Mouse (Mus musculus) MN1 (cell line): ENCODE measurements around the gene Robo2.

Experiments
- DNase-seq: peaks from one replicate; pipeline ENCODE4 v3.0.0-alpha.2; 2016; ENCODE audit warnings: low spot score

Gene Robo2

DNA sequence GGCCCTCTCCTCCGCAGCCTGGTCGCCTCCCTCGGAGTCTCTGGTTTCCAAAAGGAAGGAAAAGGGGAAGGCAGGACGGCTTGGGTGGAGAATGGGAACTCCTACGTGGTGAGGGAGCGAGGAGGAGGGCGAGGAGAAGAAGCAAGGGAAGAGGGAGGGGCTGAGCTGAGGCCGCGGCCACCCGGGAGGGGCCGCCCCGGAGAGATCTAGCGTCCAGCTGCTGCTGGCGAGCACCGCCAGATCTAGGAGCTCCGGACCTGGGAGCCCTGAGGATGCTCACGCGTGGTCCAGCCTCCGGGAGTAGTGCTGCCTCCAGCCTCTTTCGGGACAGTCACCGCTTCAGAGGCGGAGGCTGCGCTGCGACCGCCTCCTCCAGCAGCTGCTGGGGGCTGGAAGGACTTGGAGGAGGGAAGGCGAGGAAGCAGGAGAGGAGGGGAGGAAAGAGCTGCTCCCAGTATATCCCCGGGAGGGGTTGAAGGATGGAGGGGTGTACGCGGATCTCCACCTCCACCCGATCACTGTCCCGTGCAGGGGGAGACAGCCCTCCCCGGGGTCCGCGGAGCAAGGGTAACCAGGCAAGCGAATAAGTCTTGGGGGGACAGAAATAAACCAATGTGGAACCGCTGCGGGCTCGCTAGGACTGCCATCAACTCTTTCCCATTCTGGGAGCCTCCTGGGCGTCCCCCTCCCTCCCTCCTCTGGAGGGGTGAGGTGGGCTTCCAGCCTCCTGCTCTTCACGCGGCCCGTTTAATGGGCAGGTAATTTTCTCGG is at the start of gene Robo2:
Robo2 (minus strand) TSS at position 345 of the 771 bp plus-strand sequence.
- no peak for DNase-seq

DNA sequence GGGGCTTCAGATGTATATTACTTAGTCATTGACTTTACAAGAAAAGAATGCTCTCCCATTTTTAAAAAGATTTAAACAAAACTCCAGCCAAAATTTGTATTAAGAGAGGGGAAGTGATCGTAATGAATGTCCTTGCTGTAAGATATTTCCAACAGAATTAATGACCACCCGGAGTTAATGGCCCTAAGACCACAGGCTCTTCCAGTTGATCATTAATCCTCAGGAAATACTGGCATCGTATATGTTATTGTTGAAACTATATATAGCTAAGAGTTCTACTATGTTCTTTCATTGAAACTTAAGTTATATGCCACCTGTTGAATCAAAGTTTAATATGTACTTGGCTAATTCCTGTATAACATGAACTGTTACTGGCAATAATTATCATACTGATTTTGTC is 46.5 kb upstream of the Robo2 start:
- no peak for DNase-seq

DNA sequence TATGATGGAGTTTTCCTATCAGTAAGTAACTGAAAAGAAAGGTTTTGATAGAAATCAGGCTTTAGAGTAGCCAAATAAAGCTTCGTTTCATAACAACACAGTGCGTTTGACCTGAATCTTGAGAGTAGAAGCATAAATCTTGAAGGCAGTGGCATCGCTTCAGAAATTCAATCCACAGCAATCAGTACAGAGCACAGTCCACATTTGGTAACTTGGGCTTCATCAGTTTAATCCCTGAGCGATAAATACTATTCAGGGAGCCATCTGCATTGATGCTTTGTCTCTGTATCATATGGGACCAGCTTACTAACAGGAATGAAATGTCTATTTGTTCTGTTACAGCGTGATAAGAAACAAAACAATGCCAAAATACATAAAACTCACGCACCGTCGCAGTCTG is 46.1 kb upstream of the Robo2 start:
- no peak for DNase-seq

DNA sequence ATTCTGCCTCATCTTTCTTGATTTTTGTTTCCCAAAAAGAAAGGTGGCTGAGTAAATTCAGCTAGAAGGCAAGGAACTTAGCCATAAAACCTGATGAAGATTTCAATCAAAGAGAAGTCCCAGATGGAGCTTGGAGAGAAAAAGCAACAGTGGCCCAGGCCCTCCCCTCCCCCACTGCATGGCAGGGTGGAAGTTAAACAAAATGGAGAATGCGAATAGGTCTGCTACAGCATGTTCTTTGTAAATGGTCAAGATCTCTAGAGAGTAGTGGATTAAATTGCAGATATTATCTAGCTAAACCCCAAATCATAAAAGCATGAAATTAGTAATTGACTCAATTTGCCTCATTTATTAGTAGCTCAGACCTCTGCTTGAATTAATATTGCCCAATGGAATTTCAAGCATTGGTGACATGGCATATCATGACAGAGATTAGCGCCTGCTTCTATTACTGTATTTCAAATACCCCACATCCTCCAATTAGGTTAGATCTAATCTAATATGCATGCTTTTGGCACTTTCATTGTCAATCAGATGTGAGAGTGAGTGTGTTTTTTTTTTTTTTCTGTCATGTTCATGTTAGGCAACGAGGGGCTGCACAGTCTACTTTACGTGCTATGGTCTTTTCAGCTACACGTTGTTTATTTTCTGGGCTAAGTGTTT is 45.3 kb upstream of the Robo2 start:
- DNase-seq, result no peak

DNA sequence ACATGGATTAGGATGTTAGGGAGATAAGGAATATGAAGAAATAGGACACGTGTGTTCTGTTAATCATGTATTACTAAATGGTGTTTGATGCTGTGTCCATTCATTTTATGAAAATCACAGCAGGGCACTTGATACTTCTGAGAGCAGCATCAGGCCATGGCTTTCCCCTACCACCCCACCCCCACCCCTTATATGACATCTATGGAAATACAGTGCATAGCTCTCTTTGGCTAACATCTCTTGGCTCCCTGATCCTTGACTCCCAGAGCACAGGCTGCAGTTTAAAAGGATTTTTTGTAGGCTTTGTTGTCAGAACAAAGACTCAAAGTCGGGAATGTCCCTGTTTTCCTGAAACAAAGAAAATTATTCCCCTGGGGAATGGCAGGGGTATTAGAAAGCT is 43.6 kb upstream of the Robo2 start:
- DNase-seq, result no peak

DNA sequence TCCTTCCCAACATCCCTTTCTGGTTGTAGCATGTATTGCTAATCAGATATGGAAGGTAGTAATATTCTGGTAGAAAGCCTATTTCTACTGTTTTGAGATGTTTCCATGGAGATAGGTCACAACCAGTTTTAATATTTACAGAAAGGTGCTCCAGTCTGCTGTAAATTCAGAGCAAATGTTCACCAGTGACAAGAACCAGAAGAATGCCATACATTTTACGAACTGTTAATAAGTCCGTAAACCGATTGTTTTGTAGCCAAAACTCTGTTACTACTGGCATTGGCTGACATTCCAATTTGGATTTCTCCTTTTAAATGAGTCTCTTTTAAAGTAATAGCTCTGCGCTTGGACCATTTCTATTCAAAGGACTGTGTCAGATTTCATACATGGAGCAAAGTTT is 36.4 kb upstream of the Robo2 start:
- no peak for DNase-seq

DNA sequence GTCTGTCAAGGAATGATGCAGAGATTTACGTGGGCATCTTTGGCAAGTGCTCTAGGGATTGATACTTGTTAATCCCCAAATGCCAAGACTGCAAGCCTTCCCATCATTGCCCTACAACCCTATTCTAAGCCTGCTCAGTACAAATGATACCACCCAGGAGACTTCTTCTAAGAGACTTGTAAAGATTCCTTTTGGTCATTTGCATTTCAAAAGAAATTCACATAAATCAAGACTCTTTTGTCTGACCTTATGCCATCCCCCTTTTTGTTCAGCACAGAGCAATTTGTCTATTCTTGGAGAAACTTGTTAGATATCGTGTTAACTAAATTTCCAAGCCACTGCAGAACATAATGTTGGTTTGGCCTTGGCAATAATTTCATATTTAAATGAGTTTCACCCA is 15.4 kb upstream of the Robo2 start:
- no peak for DNase-seq

DNA sequence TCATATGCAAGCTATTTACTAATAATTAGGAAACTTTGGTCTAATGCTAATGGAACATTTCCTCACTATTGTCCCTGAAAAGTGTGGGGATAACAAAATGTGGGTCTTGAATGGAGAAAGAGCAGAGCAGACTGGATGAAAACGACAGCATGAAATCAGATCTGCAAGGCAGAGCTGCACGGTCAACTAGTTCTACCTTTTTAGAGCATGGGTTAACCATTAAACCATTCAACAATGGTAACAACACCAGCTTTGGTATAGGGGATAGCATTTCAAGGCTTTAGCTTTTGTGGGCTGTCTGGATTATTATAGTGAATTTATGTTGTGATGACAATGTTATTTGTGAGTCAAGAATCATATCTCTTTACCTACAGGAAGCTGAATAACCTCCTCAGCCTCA is 8.7 kb upstream of the Robo2 start:
- no peak for DNase-seq

DNA sequence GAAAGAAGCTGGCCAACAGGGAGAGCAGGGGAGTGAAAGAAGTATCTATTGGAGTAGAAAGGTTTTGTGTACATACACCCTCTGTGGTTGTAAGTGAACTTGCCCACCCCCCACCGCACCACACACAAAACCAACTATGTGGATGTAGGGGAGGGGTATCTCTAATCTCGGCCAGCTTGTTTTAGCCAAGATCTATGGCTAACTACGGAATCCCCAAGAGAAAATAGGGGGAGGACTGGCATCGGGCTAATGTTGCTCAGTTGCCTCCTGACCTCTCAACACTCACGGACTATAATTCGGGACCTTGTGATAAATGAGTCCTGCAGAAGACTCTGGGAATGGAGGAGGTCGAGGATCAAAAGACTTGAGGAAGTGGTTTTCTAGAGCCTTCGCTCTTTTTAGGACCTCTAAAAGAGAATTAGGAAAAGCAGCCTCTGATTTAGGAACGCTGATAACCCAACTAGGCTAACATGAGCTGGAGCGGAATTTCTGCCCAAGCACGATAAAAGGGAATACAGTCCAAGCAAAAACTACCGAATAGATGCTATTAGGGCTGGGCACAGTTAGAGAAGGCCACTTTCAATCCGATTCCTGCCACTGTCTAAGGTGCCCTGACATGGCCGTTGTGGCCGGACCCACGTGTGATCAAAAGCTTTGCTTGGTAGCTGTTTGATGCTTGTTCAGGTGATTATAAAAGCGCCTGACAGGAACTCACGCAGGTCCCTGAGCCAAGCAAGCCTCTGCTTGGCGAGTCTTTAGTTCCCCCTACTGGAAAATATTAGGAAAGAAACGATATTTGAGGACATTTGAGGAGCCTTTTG is 1.1 kb upstream of the Robo2 start:
- DNase-seq, result no peak

DNA sequence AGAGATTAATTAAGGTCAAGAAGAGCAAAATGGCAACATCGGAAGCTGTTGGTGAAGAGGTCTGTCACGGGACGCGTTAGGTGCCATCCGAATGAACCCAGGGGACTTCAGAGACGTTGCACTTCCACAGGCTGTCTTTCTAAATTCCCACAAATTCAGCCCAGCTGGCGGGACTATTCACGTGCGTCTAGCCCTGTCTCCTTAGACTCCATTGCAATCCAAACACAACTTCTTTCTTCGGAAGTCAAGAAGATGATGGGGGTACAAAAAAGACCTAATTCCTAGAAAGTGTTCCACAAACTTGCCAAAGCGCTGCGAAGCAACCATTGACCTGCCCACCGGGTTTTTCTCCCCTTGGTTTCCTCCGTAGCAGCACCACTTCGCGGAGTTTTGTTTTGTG is 604 bp downstream of the Robo2 start:
- DNase-seq, result no peak

DNA sequence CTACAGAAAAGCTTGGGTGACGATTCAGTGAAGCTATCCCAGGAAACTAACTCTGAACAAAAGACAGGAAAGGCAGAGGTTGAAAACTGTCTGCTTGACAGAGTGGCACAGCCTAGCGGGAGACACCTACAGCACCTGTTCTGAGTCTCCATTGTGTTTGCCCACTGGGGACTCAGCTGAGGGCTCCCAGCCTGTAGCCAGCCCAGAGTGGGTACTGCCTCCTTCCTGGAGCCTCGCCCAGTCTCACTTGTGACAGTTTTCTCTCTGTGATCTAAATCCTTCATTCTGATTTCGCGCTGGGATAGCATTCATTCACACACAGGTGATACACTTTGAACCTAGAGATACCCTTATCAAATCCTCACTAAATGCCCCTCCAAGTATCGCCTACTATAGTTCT is 1.5 kb downstream of the Robo2 start:
- DNase-seq, result no peak

DNA sequence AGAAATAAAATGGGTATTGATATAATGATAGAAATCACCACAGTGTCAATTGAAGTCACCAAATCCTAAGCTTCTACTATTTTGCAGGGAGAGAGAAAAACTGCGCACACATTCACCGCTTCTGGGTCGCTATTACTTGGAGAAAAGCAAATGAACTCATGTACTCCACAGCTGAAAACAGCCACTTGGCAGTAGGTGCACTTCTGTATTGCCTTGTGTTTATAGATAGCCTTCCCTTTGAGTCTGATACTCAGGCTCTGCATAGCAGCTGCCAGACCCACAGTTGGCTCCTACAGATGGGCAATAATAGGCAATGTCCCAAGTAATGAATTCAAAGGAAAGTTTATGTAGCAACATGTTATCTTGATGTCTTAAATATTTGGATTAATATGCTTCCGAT is 2.1 kb downstream of the Robo2 start:
- no peak for DNase-seq

DNA sequence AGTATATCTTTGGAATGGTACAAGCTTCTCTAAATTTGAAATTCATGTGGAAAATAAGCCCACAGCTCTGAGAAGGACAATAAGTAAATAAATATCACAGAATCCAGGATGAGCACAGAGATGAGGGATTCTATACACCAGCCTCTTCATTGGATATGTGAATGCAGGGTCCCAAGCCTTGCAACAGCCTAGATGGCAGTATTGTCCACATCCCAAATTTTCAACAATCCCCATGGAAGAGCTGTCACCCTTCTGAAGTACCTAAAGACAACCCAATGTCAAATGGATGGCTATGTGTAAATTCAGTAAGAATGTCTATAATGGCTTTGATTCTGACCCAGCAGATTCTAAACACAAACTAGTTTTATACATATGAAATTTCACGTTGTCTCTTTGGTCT is 3.1 kb downstream of the Robo2 start:
- DNase-seq, result no peak

DNA sequence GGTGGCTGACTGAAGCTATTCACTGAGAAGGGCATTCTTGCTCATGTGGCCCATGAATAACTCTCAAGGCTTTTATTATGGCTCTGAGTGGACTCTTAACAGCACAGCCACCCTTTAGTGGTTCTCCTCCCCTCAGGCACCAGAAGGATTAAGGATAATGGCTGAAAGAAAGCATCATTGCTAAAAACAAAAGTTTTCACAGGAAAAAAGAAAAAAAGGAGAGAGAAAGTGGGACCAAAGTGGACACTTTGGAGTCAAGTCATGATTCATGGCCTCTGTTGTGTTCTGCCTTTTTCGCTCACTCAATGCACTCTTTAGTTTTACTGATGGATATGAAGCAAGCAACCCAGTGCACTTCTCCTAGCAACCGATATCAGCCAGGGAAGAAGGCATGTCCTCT is 14.3 kb downstream of the Robo2 start:
- DNase-seq, result no peak

DNA sequence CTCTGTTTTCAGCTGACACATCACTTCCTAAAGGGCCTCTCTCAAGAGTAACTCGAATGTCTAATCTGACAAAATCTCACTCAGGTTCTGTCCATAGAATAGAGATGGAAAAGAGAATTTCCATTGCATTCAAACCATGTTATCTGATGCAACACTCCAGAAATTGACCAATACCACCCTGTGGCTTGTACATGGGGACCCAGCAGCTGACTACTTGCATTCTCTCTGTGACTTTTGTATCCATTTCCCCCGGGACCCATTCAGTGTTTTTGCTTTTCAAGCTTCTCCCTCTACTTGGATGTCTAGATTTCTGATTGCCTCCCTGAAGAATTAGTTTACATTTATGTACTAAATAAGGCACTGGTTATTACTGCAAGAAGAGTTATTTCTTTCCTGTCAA is 15.9 kb downstream of the Robo2 start:
- DNase-seq, result no peak

DNA sequence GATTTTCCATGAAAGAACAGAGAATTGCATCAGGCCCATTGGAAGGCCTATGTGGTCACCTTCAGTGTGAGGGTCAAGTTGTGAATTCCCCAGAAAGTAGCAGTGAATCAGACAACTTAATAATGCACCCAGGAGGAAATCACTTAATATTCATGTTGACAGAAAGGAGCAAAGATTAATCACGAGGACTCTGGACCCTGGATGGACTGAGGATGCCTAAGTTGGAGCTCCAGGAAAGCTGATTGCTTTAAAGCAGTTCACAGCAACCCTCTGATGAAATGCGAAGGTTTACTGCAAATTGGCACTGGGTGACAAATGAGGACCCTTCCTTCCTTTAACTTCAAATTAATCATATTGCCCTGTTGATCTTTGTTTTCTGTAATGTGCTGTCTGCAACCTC is 32.2 kb downstream of the Robo2 start:
- DNase-seq, result no peak

DNA sequence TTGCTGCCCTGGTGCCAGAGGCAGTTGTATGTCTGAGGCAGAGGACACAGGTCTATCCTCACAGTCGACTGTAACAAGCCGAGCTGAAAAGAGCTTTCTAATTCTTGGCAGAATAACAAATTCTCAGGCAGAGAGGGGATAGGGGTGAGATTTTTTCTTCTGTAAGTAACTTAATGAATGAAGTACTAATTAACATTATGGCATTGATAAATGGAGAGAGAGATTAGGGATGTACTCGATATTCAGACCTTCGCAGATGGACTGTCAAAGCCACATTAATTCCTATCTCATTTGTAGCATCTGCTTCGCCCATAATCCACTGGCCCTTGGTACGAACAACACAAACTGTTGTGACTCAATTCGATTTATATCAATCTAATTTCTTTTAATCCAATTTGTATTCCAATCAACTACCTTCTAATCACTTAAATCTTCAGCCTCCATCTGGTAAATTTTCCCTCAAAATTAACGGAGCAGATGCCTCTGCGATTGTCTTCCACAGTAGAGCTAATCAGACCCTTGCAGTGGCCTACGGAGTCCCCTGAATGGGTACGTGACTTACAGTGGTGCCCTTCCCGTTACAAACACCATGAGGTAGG is 36.2 kb downstream of the Robo2 start:
- no peak for DNase-seq

DNA sequence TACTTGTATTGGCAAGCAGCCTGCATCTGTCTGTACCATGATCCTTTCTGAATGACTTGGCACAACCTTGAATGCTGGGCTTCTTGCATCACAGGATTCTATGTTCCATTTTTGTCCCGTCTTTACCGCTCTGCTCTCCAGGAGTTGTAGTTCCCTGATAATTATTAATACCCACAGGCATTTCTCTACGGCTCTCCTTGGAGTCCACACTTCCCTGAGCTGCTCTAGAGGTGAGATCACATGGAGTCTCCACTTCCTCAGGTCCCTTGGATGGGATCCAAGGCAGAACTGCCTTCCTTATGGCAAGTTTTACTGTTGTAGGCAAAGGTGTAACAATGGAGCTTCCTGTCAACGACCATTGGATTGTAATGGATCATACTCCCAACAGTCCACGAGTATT is 37.1 kb downstream of the Robo2 start:
- DNase-seq, result no peak

DNA sequence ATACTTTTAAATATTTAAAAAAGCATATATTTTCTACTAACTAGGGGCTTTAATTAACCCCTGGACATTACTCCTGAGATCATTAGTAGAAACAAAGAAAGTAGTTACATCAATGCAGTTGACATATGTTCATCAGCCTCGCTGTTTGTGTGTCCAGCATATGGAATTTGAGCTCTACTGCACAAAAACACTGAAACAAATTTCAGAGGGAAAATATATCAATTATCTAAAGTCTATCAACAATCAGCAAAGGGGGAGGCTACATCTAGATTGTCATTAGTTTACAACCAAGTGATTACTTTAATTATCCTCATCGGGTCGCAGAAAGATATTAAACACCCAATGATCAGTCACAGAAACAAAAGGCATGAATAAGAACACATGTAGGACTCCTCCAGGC is 38.2 kb downstream of the Robo2 start:
- no peak for DNase-seq

DNA sequence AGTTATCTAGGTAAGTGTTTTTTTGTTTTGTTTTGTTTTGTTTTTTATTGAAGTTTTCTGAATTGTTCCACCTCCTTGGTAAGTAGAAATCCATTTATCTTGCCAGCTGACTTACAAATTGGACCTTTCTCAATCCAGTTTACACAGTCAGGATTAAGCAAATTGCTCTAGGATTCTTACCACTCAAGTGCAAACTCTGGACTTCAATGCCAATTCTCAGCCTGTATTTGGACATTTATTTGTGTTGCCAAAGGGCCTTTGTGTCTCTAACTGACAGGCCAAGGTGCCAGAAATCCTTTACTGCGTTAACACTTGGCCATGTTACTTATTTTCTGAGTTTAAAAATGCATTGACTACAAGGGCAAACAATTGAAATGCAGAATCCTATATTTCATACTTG is 38.7 kb downstream of the Robo2 start:
- no peak for DNase-seq

DNA sequence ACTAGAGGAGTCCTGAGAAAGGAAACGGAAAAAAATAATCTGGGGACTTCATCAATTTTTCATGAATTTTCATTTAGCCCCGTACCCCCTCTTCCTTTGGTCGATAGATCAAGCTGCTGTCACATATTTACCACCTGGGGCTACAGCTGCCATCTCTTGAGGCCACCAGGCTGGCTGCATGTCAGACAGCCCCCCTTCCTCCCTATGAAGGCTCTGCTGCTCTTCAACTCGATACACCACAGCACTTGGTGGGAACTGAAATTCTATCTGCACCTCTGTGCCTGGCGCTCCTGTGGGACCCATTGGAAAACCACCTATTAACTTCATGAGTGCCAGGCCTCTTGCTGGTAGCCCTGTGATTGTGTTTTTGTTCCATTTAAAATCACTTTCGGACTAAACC is 63.2 kb downstream of the Robo2 start:
- DNase-seq, result no peak

DNA sequence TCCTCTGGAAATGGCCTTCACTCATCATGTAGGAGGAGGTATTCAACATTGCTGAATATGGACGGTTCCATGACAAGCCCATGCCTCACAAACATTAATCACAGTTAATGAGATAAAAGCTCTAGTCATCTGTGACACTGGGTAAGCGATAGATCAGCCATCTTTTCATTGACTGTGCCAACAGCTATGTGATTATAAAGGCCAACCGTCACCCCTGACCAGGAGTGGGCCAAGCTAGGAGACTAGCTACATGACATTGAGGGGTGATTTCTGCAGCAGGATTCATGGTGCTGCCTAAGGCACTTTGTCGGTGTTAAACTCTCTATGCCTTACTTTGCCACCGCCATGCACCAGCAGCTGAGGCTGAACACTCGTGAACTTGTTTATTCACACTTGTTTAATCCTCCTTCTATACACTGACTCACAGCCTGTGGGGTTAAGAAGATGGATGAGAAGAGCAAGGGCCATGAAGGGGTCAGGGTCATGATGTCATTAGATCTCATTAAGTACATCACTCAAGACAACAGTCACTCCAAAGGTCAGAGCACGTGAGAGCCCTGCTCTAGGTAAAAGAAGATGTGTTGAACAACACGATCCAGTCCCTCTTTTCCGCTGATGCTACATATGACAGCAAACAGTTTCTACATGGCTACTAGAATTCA is 72.5 kb downstream of the Robo2 start:
- no peak for DNase-seq
